Mouse (Mus musculus): ENCODE results near the gene Cyp51. TPM values are rescaled to one million over a fixed set of nuclear protein-coding genes. Genes with fewer than 3 reads are reported as not detected.
A peak's percentile ranks its signal among the peaks of the same experiment; 100 is the strongest.

Gene Cyp51
- polyA plus RNA-seq, 1 experiment from 2014 or later, result 20.2 TPM

DNA sequence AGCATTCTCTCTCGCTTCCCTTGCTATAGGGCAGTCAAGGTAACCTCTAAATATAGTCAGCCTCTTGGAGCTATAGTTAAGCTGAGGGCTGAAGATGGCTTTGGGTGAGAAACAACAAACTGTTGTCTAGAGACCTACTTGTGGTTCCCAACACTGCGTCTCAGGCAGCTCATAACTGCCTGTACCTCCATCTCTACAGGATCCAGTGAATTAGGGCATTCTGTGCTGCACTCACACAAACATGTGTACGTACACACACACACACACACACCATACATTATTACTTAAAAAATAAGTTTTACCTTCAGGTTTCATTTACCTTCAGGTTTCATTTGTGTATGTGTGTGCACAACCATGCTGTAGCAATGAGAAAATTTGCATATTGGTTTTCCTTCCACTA lies 25.5 kb downstream of the Cyp51 start:
- no peaks in the 10 kb centered on the region for H3K4me1 ChIP-seq (ENCODE audit: insufficient read depth)
- no peak for TF ChIP-seq CTCF (IDR thresholded peaks at IDR 0.05; ENCODE audit: low read depth)
- no peak for TF ChIP-seq EP300 (IDR thresholded peaks at IDR 0.05; ENCODE audit: low read depth)
- no peak overlapping the region for H3K4me2 ChIP-seq (ENCODE audit: low read depth, low read length)
- no peak overlapping the region for H3K27ac ChIP-seq (ENCODE audit: low read depth)
- H3K36me3 ChIP-seq (replicated peaks; ENCODE audit: insufficient read depth, low read length), result peaks cover 56% of the 10 kb centered on the region
- no peak overlapping the region for H3K9ac ChIP-seq (replicated peaks)
- H3K4me3 ChIP-seq (ENCODE audit: low read depth, low read length), result no peak overlapping the region
- 83% methylated on average over 3 of the region's 3 CpGs for WGBS (ENCODE audit: insufficient replicate concordance)
- DNase-seq, result no peak
- H3K27me3 ChIP-seq (ENCODE audit: insufficient read depth, low read length), result no peaks in the 10 kb centered on the region
- no peaks in the 10 kb centered on the region for H3K9me3 ChIP-seq (ENCODE audit: low read length)
- ATAC-seq, result no peak

GRCm38 (mm10) chr5:4067203-4067602 lies 37.3 kb downstream of the Cyp51 start:
- ATAC-seq (no peak), DNase-seq (no peak)
- no peak for TF ChIP-seq CTCF (IDR thresholded peaks at IDR 0.05; ENCODE audit: low read depth)
- TF ChIP-seq EP300 (IDR thresholded peaks at IDR 0.05; ENCODE audit: low read depth), result no peak
- Histone ChIP-seq H3K4me2 (ENCODE audit: low read depth, low read length) (no peak overlapping the region), H3K27me3 (ENCODE audit: insufficient read depth, low read length) (no peaks in the 10 kb centered on the region), H3K4me3 (ENCODE audit: low read depth, low read length) (no peak overlapping the region), H3K9ac (replicated peaks) (no peak overlapping the region), H3K9me3 (ENCODE audit: low read length) (no peaks in the 10 kb centered on the region), H3K27ac (ENCODE audit: low read depth) (no peak overlapping the region), H3K36me3 (replicated peaks; ENCODE audit: insufficient read depth, low read length) (peaks cover 41% of the 10 kb centered on the region), H3K4me1 (ENCODE audit: insufficient read depth) (no peaks in the 10 kb centered on the region)
- WGBS (ENCODE audit: insufficient replicate concordance), result 78% methylated on average over 3 of the region's 3 CpGs

DNA sequence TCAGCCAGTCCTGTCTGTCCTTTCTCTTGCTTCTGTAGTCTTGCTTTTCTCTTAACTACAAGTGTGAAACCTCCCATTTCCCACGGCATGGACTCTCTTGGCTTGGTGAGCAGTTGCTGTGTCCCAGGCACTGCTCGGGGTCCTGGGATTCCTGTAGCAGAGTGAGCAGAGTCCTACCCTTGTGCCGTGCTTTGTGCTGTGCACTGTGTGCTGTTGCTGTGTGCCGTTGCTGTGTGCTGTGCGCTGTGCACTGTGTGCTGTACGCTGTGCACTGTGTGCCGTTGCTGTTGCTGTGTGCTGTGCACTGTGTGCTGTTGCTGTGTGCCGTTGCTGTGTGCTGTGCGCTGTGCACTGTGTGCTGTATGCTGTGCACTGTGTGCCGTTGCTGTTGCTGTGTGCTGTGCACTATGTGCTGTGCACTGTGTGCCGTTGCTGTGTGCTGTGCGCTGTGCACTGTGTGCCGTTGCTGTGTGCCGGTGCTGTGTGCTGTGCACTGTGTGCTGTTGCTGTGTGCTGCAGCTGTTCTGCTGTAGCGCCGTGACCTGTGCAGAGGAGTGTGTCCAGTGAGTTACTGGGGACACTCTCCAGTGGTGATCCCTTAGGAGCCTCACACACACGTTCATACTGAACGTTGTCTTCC lies 38.0 kb downstream of the Cyp51 start:
- no peak overlapping the region for H3K4me3 ChIP-seq (ENCODE audit: low read depth, low read length)
- no peak for TF ChIP-seq EP300 (IDR thresholded peaks at IDR 0.05; ENCODE audit: low read depth)
- no peak for TF ChIP-seq CTCF (IDR thresholded peaks at IDR 0.05; ENCODE audit: low read depth)
- H3K36me3 ChIP-seq (replicated peaks; ENCODE audit: insufficient read depth, low read length), result peaks cover 46% of the 10 kb centered on the region
- ATAC-seq, result no peak
- no peak for DNase-seq
- H3K4me1 ChIP-seq (ENCODE audit: insufficient read depth), result no peaks in the 10 kb centered on the region
- no peaks in the 10 kb centered on the region for H3K9me3 ChIP-seq (ENCODE audit: low read length)
- 84% methylated on average over 18 of the region's 18 CpGs for WGBS (ENCODE audit: insufficient replicate concordance)
- H3K27ac ChIP-seq (ENCODE audit: low read depth), result no peak overlapping the region
- H3K4me2 ChIP-seq (ENCODE audit: low read depth, low read length), result no peak overlapping the region
- H3K27me3 ChIP-seq (ENCODE audit: insufficient read depth, low read length), result no peaks in the 10 kb centered on the region
- H3K9ac ChIP-seq (replicated peaks), result no peak overlapping the region

- ATAC-seq (no peak), DNase-seq (no peak)
- TF ChIP-seq CTCF (IDR thresholded peaks at IDR 0.05; ENCODE audit: low read depth) (no peak), EP300 (IDR thresholded peaks at IDR 0.05; ENCODE audit: low read depth) (no peak)
- Histone ChIP-seq H3K4me2 (ENCODE audit: low read depth, low read length) (no peak overlapping the region), H3K4me1 (ENCODE audit: insufficient read depth) (no peaks in the 10 kb centered on the region), H3K4me3 (ENCODE audit: low read depth, low read length) (no peak overlapping the region), H3K27me3 (ENCODE audit: insufficient read depth, low read length) (no peaks in the 10 kb centered on the region), H3K36me3 (replicated peaks; ENCODE audit: insufficient read depth, low read length) (peaks cover 59% of the 10 kb centered on the region), H3K9ac (replicated peaks) (no peak overlapping the region), H3K9me3 (ENCODE audit: low read length) (no peaks in the 10 kb centered on the region), H3K27ac (ENCODE audit: low read depth) (no peak overlapping the region)
- 87% methylated on average over 8 of the region's 8 CpGs for WGBS (ENCODE audit: insufficient replicate concordance)
Observed at GRCm38 (mm10) chr5:4060313-4060712, 44.2 kb downstream of the Cyp51 start.

- no peak overlapping the region for H3K4me2 ChIP-seq (ENCODE audit: low read depth, low read length)
- ATAC-seq (no peak), DNase-seq (no peak)
- TF ChIP-seq EP300 (IDR thresholded peaks at IDR 0.05; ENCODE audit: low read depth) (no peak), CTCF (IDR thresholded peaks at IDR 0.05; ENCODE audit: low read depth) (no peak)
- 82% methylated on average over 2 of the region's 2 CpGs for WGBS (ENCODE audit: insufficient replicate concordance)
- no peak overlapping the region for H3K27ac ChIP-seq (ENCODE audit: low read depth)
- peaks cover 36% of the 10 kb centered on the region for H3K36me3 ChIP-seq (replicated peaks; ENCODE audit: insufficient read depth, low read length)
- H3K4me1 ChIP-seq (ENCODE audit: insufficient read depth), result no peaks in the 10 kb centered on the region
- H3K9me3 ChIP-seq (ENCODE audit: low read length), result no peaks in the 10 kb centered on the region
- H3K4me3 ChIP-seq (ENCODE audit: low read depth, low read length), result no peak overlapping the region
- H3K9ac ChIP-seq (replicated peaks), result no peak overlapping the region
- H3K27me3 ChIP-seq (ENCODE audit: insufficient read depth, low read length), result no peaks in the 10 kb centered on the region
Observed at GRCm38 (mm10) chr5:4040922-4041321, 63.6 kb downstream of the Cyp51 start.

GRCm38 (mm10) chr5:4040372-4040771 lies 64.2 kb downstream of the Cyp51 start:
- Histone ChIP-seq H3K4me1 (ENCODE audit: insufficient read depth) (no peaks in the 10 kb centered on the region), H3K9ac (replicated peaks) (no peak overlapping the region), H3K9me3 (ENCODE audit: low read length) (no peaks in the 10 kb centered on the region), H3K4me2 (ENCODE audit: low read depth, low read length) (no peak overlapping the region), H3K4me3 (ENCODE audit: low read depth, low read length) (no peak overlapping the region), H3K27me3 (ENCODE audit: insufficient read depth, low read length) (no peaks in the 10 kb centered on the region), H3K36me3 (replicated peaks; ENCODE audit: insufficient read depth, low read length) (peaks cover 38% of the 10 kb centered on the region), H3K27ac (ENCODE audit: low read depth) (no peak overlapping the region)
- ATAC-seq (no peak), DNase-seq (peak; percentile 29)
- 85% methylated on average over 6 of the region's 6 CpGs for WGBS (ENCODE audit: insufficient replicate concordance)
- TF ChIP-seq CTCF (IDR thresholded peaks at IDR 0.05; ENCODE audit: low read depth) (peak; percentile 54), EP300 (IDR thresholded peaks at IDR 0.05; ENCODE audit: low read depth) (no peak)
